Mouse (Mus musculus) forebrain, embryonic 10.5 days (tissue): ENCODE results near the gene Kif3c. TPM values are rescaled to one million over a fixed set of nuclear protein-coding genes. Genes with fewer than 3 reads are reported as not detected.
"Not testable (repeated sequence)": the region's sequence is repeated elsewhere in the genome, so short reads cannot be mapped to it uniquely, and the experiment has no call there.

Experiments used
- DNase-seq: peaks from one replicate; pipeline ENCODE4 v3.0.0-alpha.2; 2017; ENCODE audit warnings: low spot score; ENCODE audit errors: extremely low spot score
- H3K27ac ChIP-seq: fragments of 300-500 bp; sonication (generic); 2 replicates; pipeline ENCODE4 v1.5.1; 2016; ENCODE audit warnings: mild to moderate bottlenecking
- H3K27me3 ChIP-seq: fragments of 300-500 bp; sonication (generic); 2 replicates; pipeline ENCODE4 v1.6.1; 2016; ENCODE audit warnings: mild to moderate bottlenecking; ENCODE audit not compliant: poor library complexity, severe bottlenecking
- H3K36me3 ChIP-seq: fragments of 300-500 bp; sonication (generic); replicated peaks from 2 replicates; pipeline ENCODE4 v1.6.1; 2016; ENCODE audit warnings: mild to moderate bottlenecking, moderate library complexity
- H3K4me1 ChIP-seq: fragments of 300-500 bp; sonication (generic); 2 replicates; pipeline ENCODE4 v1.6.1; 2016
- H3K4me3 ChIP-seq: fragments of 300-500 bp; sonication (generic); 2 replicates; pipeline ENCODE4 v1.5.1; 2016; ENCODE audit warnings: mild to moderate bottlenecking, moderate library complexity
- H3K9me3 ChIP-seq: fragments of 300-500 bp; sonication (generic); 2 replicates; pipeline ENCODE4 v1.6.1; 2016; ENCODE audit warnings: mild to moderate bottlenecking, moderate library complexity
- WGBS: fragments of 180-500 bp; shearing (Covaris S2); methylation state at CpG from one replicate; pipeline ENCODE4 v1.1.7; 2016; 5-methylcytosine and 5-hydroxymethylcytosine counted together
- polyA plus RNA-seq: library from polyadenylated mRNA; unstranded; fragments of >200 nt; fragmentation: Nextera tagmentation; extraction: Ambion mirVana; gene quantifications from 2 replicates; pipeline ENCODE4 v1.2.1, GENCODE M21; 2016

Kif3c gene
- polyA plus RNA-seq, 1 experiment from 2014 or later: 15.0 TPM

- no peaks in the 10 kb centered on the region for H3K4me1 ChIP-seq
- H3K4me3 ChIP-seq: no peak overlapping the region
- no peak for DNase-seq
- WGBS: 95% methylated on average over 8 of the region's 8 CpGs
- no peak overlapping the region for H3K27ac ChIP-seq
- H3K27me3 ChIP-seq: no peaks in the 10 kb centered on the region
- H3K36me3 ChIP-seq: peaks cover 28% of the 10 kb centered on the region
- H3K9me3 ChIP-seq: no peaks in the 10 kb centered on the region
Observed at GRCm38 (mm10) chr12:3396931-3397330, 32.0 kb downstream of the Kif3c start.

GRCm38 (mm10) chr12:3405662-3406061 lies 40.7 kb downstream of the Kif3c start:
- not testable (repeated sequence) for H3K27ac ChIP-seq, DNase-seq, H3K27me3 ChIP-seq, H3K4me1 ChIP-seq, H3K9me3 ChIP-seq, H3K4me3 ChIP-seq
- H3K36me3 ChIP-seq: peaks cover 64% of the 10 kb centered on the region
- WGBS: 95% methylated on average over 3 of the region's 3 CpGs

GRCm38 (mm10) chr12:3406585-3406984 lies 41.7 kb downstream of the Kif3c start:
- WGBS: 94% methylated on average over 6 of the region's 6 CpGs
- H3K36me3 ChIP-seq: peaks cover 60% of the 10 kb centered on the region

GRCm38 (mm10) chr12:3414956-3415355 lies 50.0 kb downstream of the Kif3c start:
- Histone ChIP-seq H3K27ac (no peak overlapping the region), H3K4me1 (no peaks in the 10 kb centered on the region), H3K9me3 (peaks cover 13% of the 10 kb centered on the region; the same call in 1 of the 2 replicates), H3K4me3 (no peak overlapping the region), H3K27me3 (no peaks in the 10 kb centered on the region), H3K36me3 (peaks cover 65% of the 10 kb centered on the region)
- DNase-seq: no peak
- WGBS: 92% methylated on average over 4 of the region's 4 CpGs

More at GRCm38 (mm10) chr12:3406585-3406984, 41.7 kb downstream of the Kif3c start:
- Histone ChIP-seq H3K4me3 (no peak overlapping the region), H3K27ac (no peak overlapping the region), H3K9me3 (no peaks in the 10 kb centered on the region), H3K4me1 (no peaks in the 10 kb centered on the region), H3K27me3 (no peaks in the 10 kb centered on the region)
- DNase-seq: no peak

- no peak for DNase-seq
- Histone ChIP-seq H3K27me3 (no peaks in the 10 kb centered on the region), H3K4me1 (no peaks in the 10 kb centered on the region), H3K27ac (no peak overlapping the region), H3K9me3 (peaks cover 13% of the 10 kb centered on the region; the same call in 1 of the 2 replicates), H3K4me3 (no peak overlapping the region), H3K36me3 (peaks cover 91% of the 10 kb centered on the region)
- WGBS: 93% methylated on average over 3 of the region's 3 CpGs
Observed at GRCm38 (mm10) chr12:3418761-3419160, 53.8 kb downstream of the Kif3c start.

GRCm38 (mm10) chr12:3420519-3420918 lies 55.6 kb downstream of the Kif3c start:
- WGBS: 94% methylated on average over 2 of the region's 2 CpGs
- no peak for DNase-seq
- peaks cover 77% of the 10 kb centered on the region for H3K36me3 ChIP-seq
- peaks cover 15% of the 10 kb centered on the region for H3K4me1 ChIP-seq
- no peak overlapping the region for H3K27ac ChIP-seq
- H3K27me3 ChIP-seq: no peaks in the 10 kb centered on the region
- no peak overlapping the region for H3K4me3 ChIP-seq
- H3K9me3 ChIP-seq: peaks cover 3% of the 10 kb centered on the region; the same call in 1 of the 2 replicates

- Histone ChIP-seq H3K4me1 (peaks cover 20% of the 10 kb centered on the region), H3K36me3 (peaks cover 55% of the 10 kb centered on the region), H3K27me3 (no peaks in the 10 kb centered on the region), H3K9me3 (0 out of 2 replicates have a peak, but pooled peaks cover 2% of the 10 kb centered on the region), H3K27ac (no peak overlapping the region), H3K4me3 (no peak overlapping the region)
- DNase-seq: no peak
- WGBS: 94% methylated on average over 1 of the region's 1 CpGs
Observed at GRCm38 (mm10) chr12:3422786-3423185, 57.9 kb downstream of the Kif3c start.

- Histone ChIP-seq H3K27ac (no peak overlapping the region), H3K4me3 (no peak overlapping the region), H3K27me3 (no peaks in the 10 kb centered on the region), H3K36me3 (peaks cover 45% of the 10 kb centered on the region), H3K9me3 (0 out of 2 replicates have a peak, but pooled peaks cover 2% of the 10 kb centered on the region), H3K4me1 (peaks cover 23% of the 10 kb centered on the region)
- 88% methylated on average over 2 of the region's 2 CpGs for WGBS
- no peak for DNase-seq
Observed at GRCm38 (mm10) chr12:3424179-3424578, 59.2 kb downstream of the Kif3c start.

GRCm38 (mm10) chr12:3425375-3426341 lies 60.7 kb downstream of the Kif3c start:
- peaks cover 23% of the 10 kb centered on the region for H3K4me1 ChIP-seq
- H3K27me3 ChIP-seq: no peaks in the 10 kb centered on the region
- 49% methylated on average over 15 of the region's 15 CpGs for WGBS
- H3K27ac ChIP-seq: peak overlapping the region; percentile 97
- H3K36me3 ChIP-seq: peaks cover 38% of the 10 kb centered on the region
- H3K9me3 ChIP-seq: 0 out of 2 replicates have a peak, but pooled peaks cover 2% of the 10 kb centered on the region
- peak overlapping the region; percentile 92 for H3K4me3 ChIP-seq
- peak; percentile 21 for DNase-seq

- DNase-seq: peak; percentile 97
- H3K36me3 ChIP-seq: peaks cover 32% of the 10 kb centered on the region
- peak within 1 kb of the TSS; percentile 92 for H3K4me3 ChIP-seq
- no peaks in the 10 kb centered on the region for H3K27me3 ChIP-seq
- H3K4me1 ChIP-seq: peaks cover 23% of the 10 kb centered on the region
- peak within 1 kb of the TSS; percentile 97 for H3K27ac ChIP-seq
- under 1% methylated on average over 53 of the region's 53 CpGs for WGBS
- H3K9me3 ChIP-seq: 0 out of 2 replicates have a peak, but pooled peaks cover 2% of the 10 kb centered on the region
Observed at GRCm38 (mm10) chr12:3426530-3427034, 61.6 kb downstream of the Kif3c start, which contains the start of gene Asxl2. Gene Asxl2 (plus strand): TSS chr12:3426857.

GRCm38 (mm10) chr12:3427067-3427889 lies 62.3 kb downstream of the Kif3c start:
- Histone ChIP-seq H3K4me3 (peak overlapping the region; percentile 92), H3K4me1 (peaks cover 23% of the 10 kb centered on the region), H3K27ac (peak overlapping the region; percentile 97), H3K36me3 (peaks cover 28% of the 10 kb centered on the region), H3K27me3 (no peaks in the 10 kb centered on the region), H3K9me3 (0 out of 2 replicates have a peak, but pooled peaks cover 2% of the 10 kb centered on the region)
- peak; percentile 79 for DNase-seq
- under 1% methylated on average over 65 of the region's 65 CpGs for WGBS
